Mouse (Mus musculus) heart, postnatal 14 days (tissue): ENCODE results near the gene Tdrkh. TPM values are rescaled to one million over a fixed set of nuclear protein-coding genes. Genes with fewer than 3 reads are reported as not detected.

ENCODE experiments used
- DNase-seq, 2 experiments: peaks; one replicate each; pipeline ENCODE4 v3.0.0; 2021 to 2022
- intact Hi-C: fragments of 180-260 bp; cut with DNase I; formaldehyde crosslinking; loops from one replicate; pipeline ENCODE4 v1.15.1; 2025
- total RNA-seq, 2 experiments: library from RNA; stranded (reverse); gene quantifications; 2 replicates each; pipeline ENCODE4 v1.2.3; 2021

The Tdrkh gene
- total RNA-seq, 2 experiments from 2014 or later, result 3.8 to 4.8 TPM

DNA sequence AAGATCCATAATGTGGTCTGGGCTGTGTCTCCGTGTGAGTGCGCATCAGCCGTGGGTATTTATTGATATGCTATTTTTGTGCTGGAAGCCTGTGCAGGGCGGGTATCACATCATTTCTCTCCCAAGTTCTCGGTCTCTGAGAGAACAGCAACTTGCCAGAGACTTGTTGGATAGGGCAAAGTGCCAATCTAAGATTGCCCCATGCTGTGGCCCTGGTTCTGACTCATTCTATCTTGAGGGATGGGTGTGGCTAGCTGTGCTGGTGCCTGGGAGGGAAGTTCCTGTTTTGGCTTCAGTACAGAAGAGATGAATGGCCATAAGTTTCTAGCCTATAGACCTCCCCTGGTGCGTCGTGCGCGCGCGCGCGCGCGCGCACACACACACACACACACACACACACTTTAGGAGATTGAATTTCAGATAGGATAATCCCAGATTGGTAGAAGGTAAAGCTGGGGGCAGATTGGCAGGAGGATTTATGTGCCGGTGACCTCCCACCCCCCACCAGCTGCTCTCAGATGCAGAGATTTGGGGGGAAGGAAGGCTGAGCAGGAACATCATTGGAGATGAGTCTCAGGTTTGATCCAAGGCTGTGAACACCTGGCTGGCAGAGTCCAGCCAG is 69.8 kb downstream of the Tdrkh start:
- DNase-seq, result peak in 1 of 2 experiments; percentile 10
- intact Hi-C loops, result no loop called here

GRCm38 (mm10) chr3:94483790-94484439 is 70.8 kb downstream of the Tdrkh start:
- no peak for DNase-seq
- intact Hi-C loops, result no loop called here

Other genes with a start within 250 kb of the Tdrkh start
- not detected for gene Gm10696, start 235.1 kb upstream of the Tdrkh start, total RNA-seq
- not detected for gene Gm5286, start 216.6 kb upstream of the Tdrkh start, total RNA-seq
- not detected for gene Gm4778, start 149.2 kb upstream of the Tdrkh start, total RNA-seq
- gene Them4, start 103.2 kb upstream of the Tdrkh start, total RNA-seq, result 10 to 100 TPM; 12.6 to 14.9 TPM
- gene Them5, start 71.2 kb upstream of the Tdrkh start, total RNA-seq, result not detected
- under 1 TPM in 1 of 2 experiments, not detected in 1; 0.29 TPM for gene C2cd4d, start 50.8 kb upstream of the Tdrkh start, total RNA-seq
- gene Rorc, start 40.5 kb upstream of the Tdrkh start, total RNA-seq, result 10 to 100 TPM; 29.6 to 33.1 TPM
- gene Lingo4, start 14.8 kb upstream of the Tdrkh start, total RNA-seq, result under 1 TPM; 0.14 to 0.37 TPM
- 10 to 100 TPM; 62.4 to 66.5 TPM for gene Mrpl9, start 30.0 kb downstream of the Tdrkh start, total RNA-seq
- not detected for gene Oaz3, start 30.6 kb downstream of the Tdrkh start, total RNA-seq
- gene Celf3, start 65.0 kb downstream of the Tdrkh start, total RNA-seq, result not detected
- gene Riiad1, start 67.1 kb downstream of the Tdrkh start, total RNA-seq, result under 1 TPM in 1 of 2 experiments, not detected in 1; 0.37 TPM
- 10 to 100 TPM; 24.4 to 28.6 TPM for gene Snx27, start 169.4 kb downstream of the Tdrkh start, total RNA-seq
- gene Gm10972, start 229.8 kb downstream of the Tdrkh start, total RNA-seq, result not detected
- 1 to 10 TPM; 3.1 to 3.9 TPM for gene Tuft1, start 245.6 kb downstream of the Tdrkh start, total RNA-seq